Mouse (Mus musculus): ENCODE results near the gene Atp23.

Gene Atp23

GRCm38 (mm10) chr10:126900821-126901487, at the start of gene Atp23:
TSS of gene Atp23 (minus strand) at chr10:126901355.
- DNase-seq (ENCODE audit: low read depth, low spot score), result peak; percentile 26

DNA sequence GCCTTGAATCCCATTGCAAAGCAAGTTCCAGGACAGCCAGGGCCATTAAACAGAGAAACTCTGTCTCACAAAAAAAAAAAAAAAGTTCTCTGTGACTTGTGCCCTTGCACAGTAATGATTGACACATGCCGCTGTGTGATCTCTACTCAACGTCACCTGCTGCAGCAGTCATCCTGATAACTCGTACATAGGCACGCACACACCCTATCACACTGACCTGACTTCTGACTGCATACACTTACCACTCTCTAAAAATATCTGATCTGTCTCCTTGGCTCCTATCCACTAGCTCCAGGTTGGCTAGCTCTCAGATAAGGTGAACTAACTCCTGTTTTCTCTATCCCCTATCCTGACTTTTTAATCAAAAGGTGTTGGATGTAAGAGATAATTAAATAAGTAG, 49.4 kb upstream of the Atp23 start:
- no peak for DNase-seq (ENCODE audit: low read depth, low spot score)

GRCm38 (mm10) chr10:126949824-126950223, 48.7 kb upstream of the Atp23 start:
- DNase-seq (ENCODE audit: low read depth, low spot score), result no peak

GRCm38 (mm10) chr10:126945531-126945930, 44.4 kb upstream of the Atp23 start:
- DNase-seq (ENCODE audit: low read depth, low spot score), result no peak

- no peak for DNase-seq (ENCODE audit: low read depth, low spot score)
Measured at GRCm38 (mm10) chr10:126940949-126941348, 39.8 kb upstream of the Atp23 start.

- peak; percentile 88 for DNase-seq (ENCODE audit: low read depth, low spot score)
Measured at GRCm38 (mm10) chr10:126935556-126936381, 34.6 kb upstream of the Atp23 start.

DNA sequence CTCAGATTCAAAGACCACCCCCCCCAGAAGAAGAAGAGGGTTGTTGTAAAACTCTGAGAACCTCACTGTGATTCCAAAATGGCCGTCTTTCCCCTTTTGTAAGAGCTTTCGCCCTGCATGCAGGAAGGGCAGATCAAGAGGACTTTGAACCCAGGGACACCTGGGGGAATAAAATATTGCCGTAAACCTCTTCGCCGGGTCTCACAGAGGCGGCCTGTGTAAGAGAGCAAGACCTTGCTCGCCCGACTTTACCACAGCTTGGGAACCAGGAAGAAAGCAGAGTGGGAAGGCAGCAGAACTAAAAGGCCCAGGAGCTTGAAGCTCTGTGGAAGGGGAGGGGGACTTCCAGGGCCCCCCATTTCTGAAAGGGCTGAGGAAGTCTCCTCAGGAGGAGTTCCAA, 34.0 kb upstream of the Atp23 start:
- DNase-seq (ENCODE audit: low read depth, low spot score), result no peak

GRCm38 (mm10) chr10:126934561-126934960, 33.4 kb upstream of the Atp23 start:
- DNase-seq (ENCODE audit: low read depth, low spot score), result no peak

DNA sequence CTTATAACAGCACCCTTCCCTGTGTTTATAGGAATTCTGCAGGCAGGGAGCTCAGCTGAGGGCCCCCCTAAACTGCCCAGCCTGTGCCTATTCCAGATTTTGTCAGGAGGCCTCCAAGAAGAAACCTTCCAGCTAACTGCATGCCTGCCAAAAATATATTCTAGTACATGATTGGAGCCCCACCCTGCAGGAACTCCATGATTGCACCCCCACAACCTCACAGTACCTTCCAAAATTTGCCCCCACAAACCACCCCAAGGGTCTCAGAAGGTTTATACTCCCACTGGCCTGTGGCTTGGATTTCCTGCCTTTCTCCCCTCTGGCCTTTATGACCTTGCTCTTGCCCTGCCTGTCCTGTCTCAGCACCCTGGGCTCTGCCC, 30.6 kb upstream of the Atp23 start:
- no peak for DNase-seq (ENCODE audit: low read depth, low spot score)

DNA sequence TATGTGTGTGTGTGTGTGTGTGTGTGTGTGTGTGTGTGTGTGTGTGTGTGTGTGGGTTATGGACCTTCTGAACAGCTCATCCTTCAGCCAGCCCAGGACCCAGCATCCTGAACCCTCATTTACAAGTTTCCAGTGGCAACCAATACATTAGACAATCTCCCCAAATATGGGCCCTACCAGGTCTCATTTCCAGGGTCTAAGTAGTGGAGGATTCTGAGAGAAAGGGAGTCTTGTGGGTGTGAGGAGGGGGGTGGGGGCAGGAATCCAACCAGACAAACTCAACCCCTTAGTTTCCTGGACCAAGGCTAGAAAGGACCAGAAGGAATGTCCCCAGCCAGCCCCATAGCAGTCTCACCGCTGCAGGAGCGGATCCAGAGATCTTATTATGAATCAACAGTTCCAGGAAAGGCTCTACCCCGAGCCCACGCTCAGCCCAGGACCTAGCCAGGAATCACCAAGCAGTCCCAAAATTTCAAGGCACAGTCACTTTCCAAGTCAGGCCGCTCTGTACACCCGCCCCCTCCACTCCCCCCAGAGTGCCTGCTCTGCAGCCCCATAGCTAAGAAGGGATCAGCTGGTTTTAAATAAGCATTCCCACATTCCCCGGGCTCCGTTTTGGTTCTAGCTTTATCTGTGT, 30.1 kb upstream of the Atp23 start:
- DNase-seq (ENCODE audit: low read depth, low spot score), result peak; percentile 87

- no peak for DNase-seq (ENCODE audit: low read depth, low spot score)
Measured at GRCm38 (mm10) chr10:126930270-126931121, 29.3 kb upstream of the Atp23 start.

- DNase-seq (ENCODE audit: low read depth, low spot score), result no peak
Measured at GRCm38 (mm10) chr10:126929543-126929942, 28.4 kb upstream of the Atp23 start.

- no peak for DNase-seq (ENCODE audit: low read depth, low spot score)
Measured at GRCm38 (mm10) chr10:126928819-126929206, 27.7 kb upstream of the Atp23 start.

- DNase-seq (ENCODE audit: low read depth, low spot score), result no peak
Measured at GRCm38 (mm10) chr10:126928011-126928818, 27.1 kb upstream of the Atp23 start.

GRCm38 (mm10) chr10:126927101-126927961, 26.2 kb upstream of the Atp23 start:
- DNase-seq (ENCODE audit: low read depth, low spot score), result peak; percentile 67

- DNase-seq (ENCODE audit: low read depth, low spot score), result no peak
Measured at GRCm38 (mm10) chr10:126925391-126925790, 24.2 kb upstream of the Atp23 start.

- no peak for DNase-seq (ENCODE audit: low read depth, low spot score)
Measured at GRCm38 (mm10) chr10:126924087-126924486, 22.9 kb upstream of the Atp23 start.

DNA sequence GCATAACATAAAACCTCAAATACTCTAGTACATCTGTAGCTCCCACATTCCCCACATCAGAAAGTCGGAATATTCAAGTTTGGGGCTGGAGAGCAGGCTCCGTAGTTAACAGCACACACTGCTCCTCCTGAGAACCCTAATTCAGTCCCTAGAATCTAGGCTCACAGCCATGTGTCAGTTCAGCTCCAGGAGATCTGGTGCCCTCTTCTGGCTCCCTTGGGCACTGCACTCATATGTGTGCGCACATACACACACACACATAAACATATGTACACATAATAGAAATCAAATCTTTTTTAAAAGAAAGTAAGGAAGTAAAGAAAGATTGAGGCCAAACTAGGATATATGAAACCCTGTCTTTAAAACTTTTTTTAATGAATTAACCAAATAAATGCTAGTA, 19.1 kb upstream of the Atp23 start:
- no peak for DNase-seq (ENCODE audit: low read depth, low spot score)

DNA sequence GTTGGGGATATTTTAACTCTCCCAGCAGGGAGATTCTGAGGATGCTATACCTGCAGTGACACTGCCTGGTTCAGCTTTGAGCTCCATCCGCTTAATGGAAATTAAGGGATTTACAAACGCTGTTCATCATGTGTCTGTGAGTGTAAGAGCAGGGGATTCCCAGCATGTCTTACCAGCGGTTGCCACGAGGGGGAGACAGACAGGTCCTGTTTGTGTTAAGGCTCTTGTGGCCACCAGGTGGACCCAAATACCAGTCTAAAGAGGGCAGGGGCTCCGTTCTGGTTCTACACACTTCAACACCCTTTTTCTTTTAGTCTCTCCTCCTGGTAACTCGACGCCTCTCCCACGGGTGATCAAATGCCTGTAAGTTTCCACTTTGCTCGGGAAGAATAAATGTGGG, 17.9 kb upstream of the Atp23 start:
- peak; percentile 87 for DNase-seq (ENCODE audit: low read depth, low spot score)

DNA sequence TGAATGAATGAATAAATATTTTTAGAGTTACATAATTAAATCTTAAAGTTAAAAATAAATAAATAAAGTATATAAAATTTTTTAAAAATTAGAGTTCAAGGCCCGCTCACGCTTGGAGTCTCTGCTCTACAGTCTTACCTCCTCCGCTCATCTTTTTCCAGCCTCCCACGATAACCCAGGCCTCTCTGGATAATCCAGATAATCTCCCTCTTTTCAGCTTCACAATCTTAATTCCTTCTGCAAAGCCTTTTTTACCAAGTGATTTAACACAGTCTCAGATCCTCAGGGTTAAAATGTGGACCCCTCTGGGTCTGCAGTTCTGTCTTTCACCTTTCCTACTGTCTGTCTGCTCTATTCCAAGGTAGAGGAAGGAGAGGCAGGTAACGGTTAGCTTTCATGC, 13.1 kb upstream of the Atp23 start:
- DNase-seq (ENCODE audit: low read depth, low spot score), result no peak
